Mouse (Mus musculus): Measurements from ENCODE around the gene Utrn. TPM values are rescaled to one million over a fixed set of nuclear protein-coding genes. Genes with fewer than 3 reads are reported as not detected.
A peak's percentile ranks its signal among the peaks of the same experiment; 100 is the strongest.

Gene Utrn
- polyA plus RNA-seq, 2 experiments, result 34.1 to 76.0 TPM

GRCm38 (mm10) chr10:12706516-12706915, 162.6 kb downstream of the Utrn start:
- Histone ChIP-seq H3K36me3 (ENCODE audit: control insufficient read depth, insufficient read depth, low read length) (peaks cover 10% of the 10 kb centered on the region), H3K4me1 (ENCODE audit: control insufficient read depth, insufficient read depth, low read length) (peaks cover 12% of the 10 kb centered on the region; the same call in 1 of the 2 replicates), H3K27me3 (ENCODE audit: control insufficient read depth, insufficient read depth, low read length) (no peaks in the 10 kb centered on the region), H3K9me3 (ENCODE audit: control insufficient read depth, low read length) (no peaks in the 10 kb centered on the region), H3K27ac (replicated peaks; ENCODE audit: low read depth, low read length) (no peak overlapping the region), H3K9ac (ENCODE audit: low read depth, low read length, severe bottlenecking) (no peak overlapping the region), H3K4me3 (replicated peaks; ENCODE audit: low read length) (no peak overlapping the region), H3K4me2 (replicated peaks; ENCODE audit: low read depth, low read length, severe bottlenecking) (no peak overlapping the region)
- no peak for DNase-seq (ENCODE audit: low spot score)
- no peak for TF ChIP-seq POLR2A (IDR thresholded peaks at IDR 0.05; ENCODE audit: borderline replicate concordance, extremely low read depth, insufficient read depth, insufficient read length)
- ATAC-seq (ENCODE audit: low FRiP score, low read depth), result no peak
- WGBS, result 77% methylated on average over 2 of the region's 2 CpGs

GRCm38 (mm10) chr10:12705990-12706389, 163.2 kb downstream of the Utrn start:
- WGBS, result 65% methylated on average over 1 of the region's 1 CpGs
- ATAC-seq (ENCODE audit: low FRiP score, low read depth) (no peak), DNase-seq (ENCODE audit: low spot score) (no peak)
- no peaks in the 10 kb centered on the region for H3K9me3 ChIP-seq (ENCODE audit: control insufficient read depth, low read length)
- H3K27me3 ChIP-seq (ENCODE audit: control insufficient read depth, insufficient read depth, low read length), result no peaks in the 10 kb centered on the region
- no peak overlapping the region for H3K4me2 ChIP-seq (replicated peaks; ENCODE audit: low read depth, low read length, severe bottlenecking)
- H3K4me3 ChIP-seq (replicated peaks; ENCODE audit: low read length), result no peak overlapping the region
- no peak overlapping the region for H3K9ac ChIP-seq (ENCODE audit: low read depth, low read length, severe bottlenecking)
- H3K4me1 ChIP-seq (ENCODE audit: control insufficient read depth, insufficient read depth, low read length), result peaks cover 13% of the 10 kb centered on the region; the same call in 1 of the 2 replicates
- H3K36me3 ChIP-seq (ENCODE audit: control insufficient read depth, insufficient read depth, low read length), result peaks cover 10% of the 10 kb centered on the region
- H3K27ac ChIP-seq (replicated peaks; ENCODE audit: low read depth, low read length), result no peak overlapping the region
- no peak for TF ChIP-seq POLR2A (IDR thresholded peaks at IDR 0.05; ENCODE audit: borderline replicate concordance, extremely low read depth, insufficient read depth, insufficient read length)

- 52% methylated on average over 1 of the region's 1 CpGs for WGBS
- DNase-seq (ENCODE audit: low spot score), result no peak
Measured at GRCm38 (mm10) chr10:12704290-12704689, 164.9 kb downstream of the Utrn start.

GRCm38 (mm10) chr10:12703526-12703925, 165.6 kb downstream of the Utrn start:
- ATAC-seq (ENCODE audit: low FRiP score, low read depth), result 0 out of 2 replicates have a peak, but pooled peaks have one; percentile 17
- Histone ChIP-seq H3K27ac (replicated peaks; ENCODE audit: low read depth, low read length) (no peak overlapping the region), H3K4me3 (replicated peaks; ENCODE audit: low read length) (no peak overlapping the region), H3K9ac (ENCODE audit: low read depth, low read length, severe bottlenecking) (no peak overlapping the region), H3K27me3 (ENCODE audit: control insufficient read depth, insufficient read depth, low read length) (no peaks in the 10 kb centered on the region), H3K4me2 (replicated peaks; ENCODE audit: low read depth, low read length, severe bottlenecking) (no peak overlapping the region), H3K9me3 (ENCODE audit: control insufficient read depth, low read length) (no peaks in the 10 kb centered on the region), H3K36me3 (ENCODE audit: control insufficient read depth, insufficient read depth, low read length) (peaks cover 4% of the 10 kb centered on the region; the same call in 1 of the 2 replicates), H3K4me1 (ENCODE audit: control insufficient read depth, insufficient read depth, low read length) (peaks cover 13% of the 10 kb centered on the region; the same call in 1 of the 2 replicates)
- no peak for DNase-seq (ENCODE audit: low spot score)
- TF ChIP-seq POLR2A (IDR thresholded peaks at IDR 0.05; ENCODE audit: borderline replicate concordance, extremely low read depth, insufficient read depth, insufficient read length), result no peak
- 63% methylated on average over 3 of the region's 3 CpGs for WGBS

More at GRCm38 (mm10) chr10:12704290-12704689, 164.9 kb downstream of the Utrn start:
- peaks cover 13% of the 10 kb centered on the region; the same call in 1 of the 2 replicates for H3K4me1 ChIP-seq (ENCODE audit: control insufficient read depth, insufficient read depth, low read length)
- H3K27ac ChIP-seq (replicated peaks; ENCODE audit: low read depth, low read length), result no peak overlapping the region
- no peak for TF ChIP-seq POLR2A (IDR thresholded peaks at IDR 0.05; ENCODE audit: borderline replicate concordance, extremely low read depth, insufficient read depth, insufficient read length)
- H3K36me3 ChIP-seq (ENCODE audit: control insufficient read depth, insufficient read depth, low read length), result peaks cover 5% of the 10 kb centered on the region
- no peak overlapping the region for H3K4me2 ChIP-seq (replicated peaks; ENCODE audit: low read depth, low read length, severe bottlenecking)
- H3K27me3 ChIP-seq (ENCODE audit: control insufficient read depth, insufficient read depth, low read length), result no peaks in the 10 kb centered on the region
- no peak for ATAC-seq (ENCODE audit: low FRiP score, low read depth)
- H3K9me3 ChIP-seq (ENCODE audit: control insufficient read depth, low read length), result no peaks in the 10 kb centered on the region
- no peak overlapping the region for H3K9ac ChIP-seq (ENCODE audit: low read depth, low read length, severe bottlenecking)
- H3K4me3 ChIP-seq (replicated peaks; ENCODE audit: low read length), result no peak overlapping the region

GRCm38 (mm10) chr10:12702140-12702539, 167.0 kb downstream of the Utrn start:
- TF ChIP-seq POLR2A (IDR thresholded peaks at IDR 0.05; ENCODE audit: borderline replicate concordance, extremely low read depth, insufficient read depth, insufficient read length), result no peak
- no peaks in the 10 kb centered on the region for H3K27me3 ChIP-seq (ENCODE audit: control insufficient read depth, insufficient read depth, low read length)
- ATAC-seq (ENCODE audit: low FRiP score, low read depth), result no peak
- no peak overlapping the region for H3K4me2 ChIP-seq (replicated peaks; ENCODE audit: low read depth, low read length, severe bottlenecking)
- WGBS, result 62% methylated on average over 4 of the region's 4 CpGs
- peaks cover 13% of the 10 kb centered on the region; the same call in 1 of the 2 replicates for H3K4me1 ChIP-seq (ENCODE audit: control insufficient read depth, insufficient read depth, low read length)
- no peak for DNase-seq (ENCODE audit: low spot score)
- H3K4me3 ChIP-seq (replicated peaks; ENCODE audit: low read length), result no peak overlapping the region
- no peaks in the 10 kb centered on the region for H3K9me3 ChIP-seq (ENCODE audit: control insufficient read depth, low read length)
- H3K9ac ChIP-seq (ENCODE audit: low read depth, low read length, severe bottlenecking), result no peak overlapping the region
- H3K36me3 ChIP-seq (ENCODE audit: control insufficient read depth, insufficient read depth, low read length), result peaks cover 7% of the 10 kb centered on the region; the same call in 1 of the 2 replicates
- H3K27ac ChIP-seq (replicated peaks; ENCODE audit: low read depth, low read length), result no peak overlapping the region

Measured in limb, embryonic 14.5 days (tissue).